Mouse (Mus musculus): ENCODE measurements around the gene Dagla.

DNA sequence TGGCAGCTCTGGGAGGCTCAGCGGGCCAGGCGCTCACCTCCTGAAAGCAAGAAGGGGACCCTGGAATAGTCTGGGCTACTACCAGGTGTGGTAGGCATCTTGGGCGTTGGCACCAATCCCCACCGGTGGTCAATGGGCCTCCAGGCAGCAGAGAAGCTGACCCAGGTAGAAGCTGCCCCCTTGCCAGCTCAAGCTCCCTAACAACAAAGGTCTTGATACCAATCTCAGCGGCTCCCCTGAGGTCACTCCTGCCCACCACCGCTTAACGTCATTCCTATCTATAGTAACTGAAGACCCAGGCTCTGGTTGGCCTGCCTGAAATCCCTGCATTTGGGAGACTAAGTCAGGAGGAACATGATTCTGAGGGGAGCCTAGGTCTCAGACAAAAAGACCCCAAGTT lies 33.1 kb downstream of the Dagla start:
- no peak for TF ChIP-seq CTCF (IDR thresholded peaks at IDR 0.05; ENCODE audit: control insufficient read depth, insufficient read depth, insufficient replicate concordance, low read depth, low read length)
- no peak for TF ChIP-seq POLR2A (IDR thresholded peaks at IDR 0.05; ENCODE audit: control insufficient read depth, low read depth, low read length)

All from testis, adult 2 months (tissue).